Mouse (Mus musculus) hindbrain, embryonic 10.5 days (tissue): ENCODE results near the gene Skp1a. TPM values are rescaled to one million over a fixed set of nuclear protein-coding genes. Genes with fewer than 3 reads are reported as not detected.
A peak's percentile ranks its signal among the peaks of the same experiment; 100 is the strongest.
"Not testable (repeated sequence)": the region's sequence is repeated elsewhere in the genome, so short reads cannot be mapped to it uniquely, and the experiment has no call there.

Experiments
- DNase-seq: peaks from one replicate; pipeline ENCODE4 v3.0.0-alpha.2; 2017; ENCODE audit warnings: low spot score
- H3K27ac ChIP-seq: fragments of 300-500 bp; sonication (generic); 2 replicates; pipeline ENCODE4 v1.5.1; 2016; ENCODE audit warnings: mild to moderate bottlenecking, moderate library complexity
- H3K27me3 ChIP-seq: fragments of 300-500 bp; sonication (generic); 2 replicates; pipeline ENCODE4 v1.6.1; 2016; ENCODE audit warnings: mild to moderate bottlenecking; ENCODE audit not compliant: poor library complexity, insufficient read depth, severe bottlenecking
- H3K36me3 ChIP-seq: fragments of 300-500 bp; sonication (generic); 2 replicates; pipeline ENCODE4 v1.6.1; 2016; ENCODE audit warnings: mild to moderate bottlenecking, moderate library complexity
- H3K4me1 ChIP-seq: fragments of 300-500 bp; sonication (generic); replicated peaks from 2 replicates; pipeline ENCODE4 v1.6.1; 2016; ENCODE audit warnings: mild to moderate bottlenecking
- H3K4me3 ChIP-seq: fragments of 300-500 bp; sonication (generic); 2 replicates; pipeline ENCODE4 v1.5.1; 2016; ENCODE audit warnings: mild to moderate bottlenecking, moderate library complexity
- H3K9me3 ChIP-seq: fragments of 300-500 bp; sonication (generic); 2 replicates; pipeline ENCODE4 v1.6.1; 2016; ENCODE audit warnings: mild to moderate bottlenecking, moderate library complexity
- WGBS: fragments of 180-500 bp; shearing (Covaris S2); methylation state at CpG from one replicate; pipeline ENCODE4 v1.1.7; 2016; 5-methylcytosine and 5-hydroxymethylcytosine counted together
- polyA plus RNA-seq: library from polyadenylated mRNA; unstranded; fragments of >200 nt; fragmentation: Nextera tagmentation; extraction: Ambion mirVana; gene quantifications from 2 replicates; pipeline ENCODE4 v1.2.1, GENCODE M21; 2016

Skp1a gene
- polyA plus RNA-seq, result 905 and 976 TPM in 2 replicates

DNA sequence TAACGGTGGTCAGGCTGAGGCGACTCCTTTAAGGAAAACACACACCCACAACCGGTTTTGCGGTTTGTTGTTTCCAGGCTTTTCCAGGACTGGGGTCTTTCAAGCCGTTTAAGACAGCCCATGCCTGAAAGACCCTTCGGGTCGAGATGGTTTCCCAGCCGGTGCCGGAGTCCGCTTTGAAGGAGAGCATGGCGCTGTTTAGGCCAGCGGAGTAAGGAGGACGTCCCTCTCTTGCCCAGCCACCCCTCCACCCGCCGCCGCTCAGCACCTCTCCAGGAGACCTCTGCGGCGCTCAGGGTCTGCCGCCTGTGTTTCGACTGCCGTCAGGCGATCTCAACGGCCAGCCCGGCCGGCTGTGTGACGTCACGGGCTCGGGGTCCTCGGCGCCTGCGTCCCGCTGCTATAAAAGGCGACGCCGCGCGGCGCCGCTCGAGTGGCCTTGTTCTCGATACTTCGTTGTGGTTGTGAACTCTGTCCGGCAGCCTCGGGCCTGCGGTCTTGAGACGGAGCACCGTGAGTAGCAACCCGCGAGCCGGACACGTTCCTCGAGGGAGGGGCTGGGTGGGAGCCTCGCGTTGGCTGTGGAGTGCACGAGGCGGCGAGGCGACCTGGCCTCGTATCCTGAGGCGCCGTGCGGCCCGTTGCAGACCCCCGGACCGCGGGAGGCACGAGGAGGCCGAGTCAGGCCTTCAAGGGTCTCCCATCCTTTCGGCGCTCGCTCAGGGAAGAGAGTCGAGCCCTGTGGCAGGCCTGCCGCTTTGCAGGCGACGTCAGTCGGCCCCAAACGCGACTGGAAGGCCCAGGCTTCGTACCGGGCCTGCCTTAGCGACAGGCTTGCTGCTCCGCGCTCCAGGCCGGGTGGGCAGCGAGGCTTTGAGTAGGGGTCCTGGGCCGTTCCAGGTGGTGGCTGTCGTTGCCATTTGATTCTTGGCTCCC, at the start of gene Skp1a:
TSS of gene Skp1a (plus strand) at position 390 of the 936 bp plus-strand sequence.
- under 1% methylated on average over 87 of the region's 87 CpGs for WGBS
- Histone ChIP-seq H3K36me3 (peaks cover 16% of the 10 kb centered on the region), H3K4me1 (peaks cover 34% of the 10 kb centered on the region)

GRCm38 (mm10) chr11:52196496-52197023, 35.2 kb upstream of the Skp1a start:
- H3K4me3 ChIP-seq, DNase-seq, H3K4me1 ChIP-seq, H3K27ac ChIP-seq, H3K9me3 ChIP-seq, H3K27me3 ChIP-seq, H3K36me3 ChIP-seq: not testable (repeated sequence)
- WGBS, result 94% methylated on average over 8 of the region's 8 CpGs

More for the DNA sequence above, at the start of gene Skp1a:
- H3K9me3 ChIP-seq, result no peaks in the 10 kb centered on the region
- peak; percentile 93 for DNase-seq
- H3K4me3 ChIP-seq, result peak within 1 kb of the TSS; percentile 71
- H3K27ac ChIP-seq, result peak within 1 kb of the TSS; percentile 100
- no peaks in the 10 kb centered on the region for H3K27me3 ChIP-seq

- H3K4me3 ChIP-seq, result no peak within 1 kb of the TSS
- H3K36me3 ChIP-seq, result no peaks in the 10 kb centered on the region
- H3K4me1 ChIP-seq, result no peaks in the 10 kb centered on the region
- DNase-seq, result no peak
- no peaks in the 10 kb centered on the region for H3K27me3 ChIP-seq
- no peaks in the 10 kb centered on the region for H3K9me3 ChIP-seq
- no peak within 1 kb of the TSS for H3K27ac ChIP-seq
These were observed 17.9 kb upstream of the Skp1a start, which contains the start of gene Olfr1371 for GRCm38 (mm10) chr11:52213887-52214286. Olfr1371 (minus strand) TSS chr11:52213987.

DNA sequence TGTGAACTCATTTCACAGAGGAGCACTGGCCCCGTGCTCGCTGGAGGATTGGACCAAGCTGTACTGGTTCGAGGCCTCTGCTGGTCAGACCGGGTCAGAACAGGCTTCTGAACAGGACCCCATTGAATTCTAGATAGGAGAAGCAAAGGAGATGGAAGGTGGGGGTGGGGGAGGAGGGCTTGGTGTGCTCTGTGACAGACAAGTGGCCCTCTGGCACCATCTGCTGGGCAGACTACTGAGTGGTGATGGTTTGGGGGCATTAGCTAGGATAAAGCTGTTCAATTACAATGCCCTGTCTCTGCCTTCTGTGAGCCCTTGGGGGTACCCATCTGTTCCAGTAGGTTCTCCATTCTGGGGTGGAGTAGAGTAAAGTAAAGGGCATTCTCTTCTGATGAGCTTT, 11.5 kb upstream of the Skp1a start:
- H3K27me3 ChIP-seq, result peaks cover 11% of the 10 kb centered on the region
- peaks cover 7% of the 10 kb centered on the region for H3K4me1 ChIP-seq
- H3K4me3 ChIP-seq, result peak overlapping the region; percentile 20
- no peaks in the 10 kb centered on the region for H3K9me3 ChIP-seq
- DNase-seq, result peak; percentile 76
- WGBS, result 8% methylated on average over 4 of the region's 4 CpGs
- H3K27ac ChIP-seq, result no peak overlapping the region
- H3K36me3 ChIP-seq, result no peaks in the 10 kb centered on the region

- H3K27me3 ChIP-seq, result peaks cover 11% of the 10 kb centered on the region
- H3K36me3 ChIP-seq, H3K4me3 ChIP-seq, DNase-seq, H3K27ac ChIP-seq, H3K4me1 ChIP-seq, H3K9me3 ChIP-seq: not testable (repeated sequence)
- 88% methylated on average over 6 of the region's 6 CpGs for WGBS
These were observed 9.9 kb upstream of the Skp1a start for GRCm38 (mm10) chr11:52221921-52222320.

DNA sequence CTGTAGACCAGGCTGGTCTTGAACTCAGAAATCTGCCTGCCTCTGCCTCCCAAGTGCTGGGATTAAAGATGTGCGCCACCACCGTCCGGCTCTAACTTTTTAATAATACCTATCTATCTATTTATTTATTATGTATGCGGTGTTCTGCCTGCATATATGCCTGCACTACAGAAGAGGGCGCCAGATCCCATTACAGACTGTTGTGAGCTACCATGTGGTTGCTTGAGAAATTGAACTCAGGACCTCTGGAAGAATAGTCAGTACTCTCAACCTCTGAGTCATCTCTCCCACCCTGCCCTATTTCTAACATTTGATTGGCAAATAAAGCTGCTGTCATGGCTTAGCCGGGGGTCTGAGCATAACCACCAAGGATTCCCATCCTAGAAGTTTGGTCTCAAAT, 8.9 kb upstream of the Skp1a start:
- H3K27ac ChIP-seq, result no peak overlapping the region
- no peaks in the 10 kb centered on the region for H3K9me3 ChIP-seq
- peaks cover 7% of the 10 kb centered on the region for H3K4me1 ChIP-seq
- DNase-seq, result no peak
- H3K36me3 ChIP-seq, result no peaks in the 10 kb centered on the region
- 68% methylated on average over 6 of the region's 6 CpGs for WGBS
- H3K4me3 ChIP-seq, result no peak overlapping the region
- peaks cover 11% of the 10 kb centered on the region for H3K27me3 ChIP-seq

GRCm38 (mm10) chr11:52223968-52224682, 7.7 kb upstream of the Skp1a start:
- Histone ChIP-seq H3K4me3 (0 out of 2 replicates have a peak overlapping the region, but pooled peaks have one; percentile 20), H3K27ac (no peak overlapping the region), H3K27me3 (peaks cover 11% of the 10 kb centered on the region), H3K9me3 (no peaks in the 10 kb centered on the region), H3K36me3 (no peaks in the 10 kb centered on the region), H3K4me1 (peaks cover 7% of the 10 kb centered on the region)
- 17% methylated on average over 19 of the region's 19 CpGs for WGBS
- no peak for DNase-seq

DNA sequence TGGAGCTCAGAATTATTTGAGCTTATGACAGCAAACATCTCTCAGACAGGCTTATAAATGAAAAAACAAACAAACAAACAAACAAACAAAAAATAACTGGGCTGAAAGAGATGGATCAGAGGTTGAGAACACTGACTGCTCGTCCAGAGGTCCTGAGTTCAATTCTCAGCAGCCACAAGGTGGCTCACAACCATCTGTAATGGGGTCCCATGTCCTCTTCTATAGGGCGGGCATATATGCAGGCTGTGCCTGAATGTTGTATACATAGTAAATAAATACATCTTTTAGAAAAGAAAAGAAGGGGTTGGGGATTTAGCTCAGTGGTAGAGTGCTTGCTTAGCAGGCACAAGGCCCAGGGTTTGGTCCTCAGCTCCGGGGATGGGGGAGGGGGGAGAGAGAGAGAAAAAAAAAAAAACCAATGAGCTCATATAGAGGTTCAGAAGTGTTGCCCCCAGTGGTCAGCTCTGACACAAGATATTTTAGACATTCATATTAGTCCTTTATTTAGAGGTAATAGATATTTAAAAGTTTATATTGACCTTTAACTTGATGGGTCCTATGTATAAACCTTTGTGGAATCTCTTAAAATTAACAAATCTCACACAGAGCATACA, 5.7 kb upstream of the Skp1a start:
- DNase-seq, result no peak
- no peak overlapping the region for H3K27ac ChIP-seq
- 68% methylated on average over 3 of the region's 3 CpGs for WGBS
- H3K4me3 ChIP-seq, result no peak overlapping the region
- no peaks in the 10 kb centered on the region for H3K36me3 ChIP-seq
- peaks cover 14% of the 10 kb centered on the region for H3K4me1 ChIP-seq
- no peaks in the 10 kb centered on the region for H3K9me3 ChIP-seq
- H3K27me3 ChIP-seq, result peaks cover 11% of the 10 kb centered on the region

DNA sequence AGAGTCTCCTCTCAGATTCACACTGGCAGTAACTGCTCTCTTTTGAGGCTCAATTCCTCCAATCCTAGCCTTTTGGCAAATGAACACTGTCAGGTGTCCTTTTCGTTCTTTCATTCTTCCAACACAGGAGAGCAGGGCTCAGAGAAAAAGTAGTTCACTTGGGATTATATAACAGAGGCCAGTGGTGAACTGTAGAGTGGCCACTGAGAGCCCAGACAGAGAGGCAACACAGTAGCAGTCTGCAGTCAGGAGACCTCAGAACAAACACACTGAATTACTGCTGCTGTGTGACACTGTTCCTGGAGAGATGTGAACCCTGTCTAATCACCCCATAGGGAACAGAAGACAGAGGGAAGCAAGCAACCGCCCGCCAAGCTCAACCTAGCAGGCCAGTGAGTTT, 4.7 kb upstream of the Skp1a start:
- Histone ChIP-seq H3K4me3 (no peak overlapping the region), H3K9me3 (no peaks in the 10 kb centered on the region), H3K36me3 (no peaks in the 10 kb centered on the region), H3K4me1 (peaks cover 16% of the 10 kb centered on the region), H3K27ac (no peak overlapping the region), H3K27me3 (peaks cover 11% of the 10 kb centered on the region)
- no peak for DNase-seq
- 81% methylated on average over 3 of the region's 3 CpGs for WGBS

DNA sequence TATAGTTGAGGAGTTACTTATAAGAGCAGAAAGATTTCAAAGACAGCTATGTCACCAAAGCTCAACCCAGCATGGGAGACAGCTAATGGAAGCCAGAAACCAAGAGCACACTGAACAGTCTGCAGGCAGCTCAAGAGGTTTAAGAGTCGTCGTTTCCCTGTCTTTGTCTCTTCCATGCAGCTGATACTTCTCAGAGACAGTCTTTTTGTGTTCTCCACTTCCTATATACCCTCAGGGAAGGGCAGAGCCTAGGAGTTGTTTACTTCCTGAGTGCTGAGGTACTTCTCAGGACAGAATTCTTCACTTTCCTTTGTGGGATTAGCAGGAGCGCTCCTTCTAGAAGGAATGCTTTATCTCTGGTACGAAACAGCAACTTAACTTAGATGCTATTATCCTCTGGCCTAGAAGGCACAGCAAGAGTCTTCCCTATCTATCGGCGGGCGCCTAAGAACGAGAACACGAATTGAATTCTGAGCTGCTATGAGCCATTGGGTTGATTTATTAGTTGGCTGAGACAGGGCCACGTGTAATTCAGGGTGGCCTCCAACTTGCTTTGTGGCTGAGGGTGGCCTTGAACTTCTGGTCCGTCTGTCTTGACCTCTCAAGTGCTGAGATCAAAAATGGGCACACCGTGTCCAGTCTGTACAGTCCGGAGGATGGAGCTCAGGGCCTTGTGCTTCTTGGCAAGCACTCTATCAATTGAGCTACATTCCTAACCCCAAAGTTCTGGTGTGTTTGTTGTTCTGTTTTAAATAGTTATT, 4.1 kb upstream of the Skp1a start:
- Histone ChIP-seq H3K9me3 (no peaks in the 10 kb centered on the region), H3K36me3 (no peaks in the 10 kb centered on the region), H3K4me3 (no peak overlapping the region), H3K4me1 (peaks cover 16% of the 10 kb centered on the region), H3K27me3 (peaks cover 11% of the 10 kb centered on the region), H3K27ac (no peak overlapping the region)
- DNase-seq, result no peak
- WGBS, result 88% methylated on average over 13 of the region's 13 CpGs

GRCm38 (mm10) chr11:52228722-52229448, 2.9 kb upstream of the Skp1a start:
- 82% methylated on average over 7 of the region's 7 CpGs for WGBS
- H3K27ac ChIP-seq, result no peak overlapping the region
- no peak for DNase-seq
- H3K36me3 ChIP-seq, result no peaks in the 10 kb centered on the region
- H3K4me3 ChIP-seq, result no peak overlapping the region
- H3K9me3 ChIP-seq, result no peaks in the 10 kb centered on the region
- H3K4me1 ChIP-seq, result peaks cover 28% of the 10 kb centered on the region
- H3K27me3 ChIP-seq, result peaks cover 10% of the 10 kb centered on the region
